Mouse (Mus musculus) ES-E14 (cell line): ENCODE measurements at regions not wholly inside any gene's neighbourhood (a gene's known extent, or its start where the extent isn't known, plus 50 kb on each side); places are given as distances from the start of the nearest gene placed in this dataset.

ENCODE experiments used
- CHD2 ChIP-seq: IDR thresholded peaks from 2 replicates; pipeline ENCODE4 v1.6.1; 2014; ENCODE audit warnings: mild to moderate bottlenecking, low read depth, low read length, inconsistent platforms
- HCFC1 ChIP-seq: IDR thresholded peaks from 2 replicates; pipeline ENCODE4 v1.6.1; 2012; ENCODE audit warnings: low read length, inconsistent platforms, borderline replicate concordance; ENCODE audit not compliant: insufficient read depth
- ZNF384 ChIP-seq: IDR thresholded peaks from 2 replicates; pipeline ENCODE4 v1.6.1; 2012; ENCODE audit warnings: low read depth, low read length, inconsistent platforms

DNA sequence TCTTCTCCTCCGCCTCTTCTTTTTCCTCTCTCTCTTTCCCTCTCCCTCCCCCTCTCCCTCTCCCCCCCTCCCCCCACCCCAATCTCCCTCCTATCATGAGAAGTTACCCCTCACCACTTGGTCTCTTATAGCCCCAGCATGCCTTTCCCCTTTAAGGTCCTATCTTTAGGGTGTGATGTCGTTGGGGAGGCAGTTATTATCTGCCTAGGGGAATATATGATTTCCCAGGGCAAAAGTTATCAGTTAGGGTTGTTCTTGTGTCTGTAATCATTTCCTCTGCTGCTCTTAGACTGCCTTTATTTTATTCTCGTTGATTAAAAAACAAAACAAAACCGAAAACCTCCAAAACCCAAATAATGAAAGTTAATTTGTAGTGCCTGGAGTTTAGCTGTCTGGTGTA lies 63.2 kb upstream of the Smox start:
- TF ChIP-seq CHD2 = no peak
- TF ChIP-seq ZNF384 = no peak
- no peak for TF ChIP-seq HCFC1
